Mouse (Mus musculus): ENCODE measurements around the gene Cldn14.

GRCm38 (mm10) chr16:94040485-94040884, 31.8 kb upstream of the Cldn14 start:
- TF ChIP-seq CTCF (IDR thresholded peaks at IDR 0.05; ENCODE audit: control insufficient read depth, insufficient read depth, insufficient read length): no peak
- TF ChIP-seq MAX (IDR thresholded peaks at IDR 0.05): no peak

Measured in C2C12 (cell line).